Mouse (Mus musculus) retina, postnatal 1 day (tissue): ENCODE data around the gene Heatr9.
A peak's percentile ranks its signal among the peaks of the same experiment; 100 is the strongest.

Experiments used
- DNase-seq: peaks from one replicate; pipeline ENCODE4 v3.0.0-alpha.2; 2012

The Heatr9 gene

GRCm38 (mm10) chr11:83530360-83530759, 8.4 kb upstream of the Heatr9 start, which contains the start of gene Ccl5:
TSS of gene Ccl5 (minus strand) at chr11:83530518.
- no peak for DNase-seq

- no peak for DNase-seq
Observed at GRCm38 (mm10) chr11:83529024-83529423, 7.0 kb upstream of the Heatr9 start.

- no peak for DNase-seq
Observed at GRCm38 (mm10) chr11:83518371-83518770, 3.6 kb downstream of the Heatr9 start.

- DNase-seq, result no peak
Observed at GRCm38 (mm10) chr11:83517153-83517552, 4.8 kb downstream of the Heatr9 start.

DNA sequence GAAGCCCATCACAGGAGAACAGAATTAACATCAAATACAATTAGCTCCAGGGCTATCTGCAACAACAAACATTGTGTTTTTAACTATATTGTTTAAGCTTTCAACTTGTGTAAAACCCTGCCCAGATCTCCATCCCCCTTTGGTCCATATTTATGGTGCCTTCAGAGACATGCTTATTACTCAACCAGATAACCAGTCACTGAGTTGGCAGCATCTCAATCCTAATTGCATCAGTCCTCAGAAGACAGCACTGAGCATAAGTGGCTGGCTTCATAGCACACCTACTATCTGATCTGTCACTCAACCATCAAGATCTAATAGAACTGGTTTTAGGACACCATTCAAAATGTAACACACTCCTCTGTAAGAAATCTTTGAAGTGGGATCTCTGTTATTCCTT, 12.5 kb downstream of the Heatr9 start:
- DNase-seq, result no peak

DNA sequence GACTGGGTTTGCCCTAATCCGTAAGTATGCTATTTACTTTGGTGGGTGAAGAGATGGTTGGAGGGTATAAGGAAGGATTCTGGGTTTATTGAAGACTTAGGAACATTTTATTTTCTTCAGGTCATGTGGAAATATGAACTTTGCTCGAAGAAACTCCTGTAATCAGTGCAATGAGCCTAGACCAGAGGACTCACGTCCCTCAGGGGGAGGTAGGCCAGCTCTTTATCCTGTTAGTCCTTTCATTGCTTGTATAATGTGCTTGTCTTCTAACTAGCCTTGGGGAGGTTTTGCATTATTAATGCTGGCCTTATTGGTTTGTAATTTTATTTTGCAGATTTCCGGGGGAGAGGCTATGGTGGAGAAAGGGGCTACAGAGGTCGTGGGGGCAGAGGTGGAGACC, 17.7 kb downstream of the Heatr9 start:
- no peak for DNase-seq

DNA sequence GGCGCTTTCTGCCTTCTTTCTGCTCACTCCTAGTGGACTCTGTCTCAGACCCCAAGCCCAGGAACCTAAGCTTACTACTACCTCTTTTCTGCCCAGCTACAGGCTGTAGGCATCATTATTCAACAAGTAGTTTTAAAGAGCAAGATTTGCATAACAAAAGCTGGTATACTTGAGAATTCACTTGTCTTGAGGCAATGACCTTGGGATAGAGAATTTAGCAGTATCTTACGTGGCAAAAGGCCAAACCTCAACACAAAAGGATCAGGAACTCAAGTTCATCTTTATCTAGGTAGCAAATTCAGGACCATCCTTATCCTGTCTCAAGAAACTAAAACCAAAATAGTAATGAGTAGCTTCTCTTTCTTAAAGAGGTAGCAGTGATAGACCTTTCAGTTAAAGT, 26.4 kb downstream of the Heatr9 start:
- DNase-seq, result no peak

- no peak for DNase-seq
Observed at GRCm38 (mm10) chr11:83491488-83491887, 30.5 kb downstream of the Heatr9 start.

- no peak for DNase-seq
Observed at GRCm38 (mm10) chr11:83473235-83474016, 48.5 kb downstream of the Heatr9 start.

DNA sequence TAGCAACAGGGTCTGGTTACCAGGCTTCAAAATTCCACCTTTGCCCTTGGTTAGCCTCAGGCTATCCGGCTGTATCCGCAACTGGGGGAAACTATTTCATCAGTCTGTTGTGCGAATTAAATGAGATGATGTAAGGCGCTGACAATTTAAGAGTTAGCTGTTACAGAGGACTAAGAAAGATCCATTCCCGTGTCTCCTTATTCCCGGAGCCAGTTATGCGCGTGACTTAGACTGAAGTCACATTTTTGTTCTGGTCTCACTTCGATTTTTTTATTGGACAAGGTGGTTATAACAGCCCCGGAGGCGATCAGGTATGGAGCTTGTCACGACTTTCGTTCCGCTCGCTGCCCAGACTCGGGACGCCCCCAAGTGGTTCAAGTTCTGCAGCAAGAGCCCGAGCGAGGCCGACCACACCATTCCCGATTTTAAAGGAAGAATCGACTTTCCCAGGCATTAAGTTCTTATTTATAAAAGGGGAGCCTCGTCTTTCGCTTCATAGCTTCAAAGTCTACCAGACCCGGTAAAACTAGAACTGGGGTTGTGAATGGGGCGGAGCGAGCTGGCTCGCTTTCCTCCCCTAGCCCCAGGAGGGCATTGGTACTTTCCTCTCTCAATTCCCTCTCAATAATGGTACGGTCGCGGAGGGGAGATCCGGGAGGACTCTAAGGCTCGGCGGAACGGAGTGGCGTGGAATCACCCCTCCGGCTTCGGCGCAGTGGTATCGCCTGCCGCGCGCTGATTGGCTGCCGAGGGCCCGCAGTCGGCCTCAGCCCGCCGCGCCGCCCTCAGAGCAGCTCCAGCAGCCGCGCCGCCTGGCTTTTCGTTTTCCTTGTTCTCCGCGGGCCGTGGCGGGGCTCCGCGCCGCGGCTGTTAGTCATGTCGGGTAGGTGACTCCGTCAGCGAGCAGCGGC, 49.4 kb downstream of the Heatr9 start, which contains the start of gene Taf15:
Gene Taf15, plus strand, starts transcription at position 763 of the 911 bp plus-strand sequence.
- peak; percentile 100 for DNase-seq

DNA sequence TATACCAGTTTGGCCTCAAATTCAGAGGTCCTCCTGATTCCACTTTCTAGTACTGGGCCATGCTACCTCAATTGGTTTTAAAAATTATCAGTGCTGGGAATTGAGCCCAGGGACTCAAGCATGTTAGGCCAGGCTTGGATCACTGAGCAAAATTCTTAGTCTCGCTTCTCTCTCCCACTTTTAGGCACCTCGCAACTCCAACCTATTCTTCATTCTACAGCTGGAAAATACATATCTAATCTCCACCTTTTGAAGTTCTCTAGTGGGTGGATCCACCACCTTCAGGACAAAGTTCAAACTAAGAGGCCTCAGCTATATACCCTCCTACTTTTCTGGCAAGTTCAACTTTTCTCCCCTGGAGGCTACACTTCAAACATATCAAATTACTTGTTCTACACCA, 50.2 kb downstream of the Heatr9 start:
- no peak for DNase-seq

DNA sequence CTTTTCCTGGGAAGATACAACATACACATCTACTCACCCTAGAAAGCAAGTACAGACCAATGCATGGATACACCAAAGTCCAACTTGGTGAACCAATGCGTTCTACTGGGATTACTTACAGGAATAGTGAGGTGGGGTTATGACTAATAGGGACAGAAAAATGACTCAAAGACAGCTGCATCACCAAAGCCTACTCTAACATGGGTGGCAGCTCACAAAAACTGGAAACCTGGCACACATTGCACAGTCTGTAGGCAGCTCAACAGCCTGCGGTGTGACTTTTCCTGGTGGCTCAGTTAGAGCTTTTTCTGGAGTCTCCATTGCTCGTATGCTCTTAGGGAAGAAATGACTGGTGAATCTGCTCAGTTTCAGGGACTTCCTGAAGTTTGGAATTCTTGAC, 53.2 kb downstream of the Heatr9 start:
- DNase-seq, result no peak

GRCm38 (mm10) chr11:83467120-83467652, 54.8 kb downstream of the Heatr9 start:
- no peak for DNase-seq

GRCm38 (mm10) chr11:83465976-83466375, 56.0 kb downstream of the Heatr9 start:
- DNase-seq, result no peak

DNA sequence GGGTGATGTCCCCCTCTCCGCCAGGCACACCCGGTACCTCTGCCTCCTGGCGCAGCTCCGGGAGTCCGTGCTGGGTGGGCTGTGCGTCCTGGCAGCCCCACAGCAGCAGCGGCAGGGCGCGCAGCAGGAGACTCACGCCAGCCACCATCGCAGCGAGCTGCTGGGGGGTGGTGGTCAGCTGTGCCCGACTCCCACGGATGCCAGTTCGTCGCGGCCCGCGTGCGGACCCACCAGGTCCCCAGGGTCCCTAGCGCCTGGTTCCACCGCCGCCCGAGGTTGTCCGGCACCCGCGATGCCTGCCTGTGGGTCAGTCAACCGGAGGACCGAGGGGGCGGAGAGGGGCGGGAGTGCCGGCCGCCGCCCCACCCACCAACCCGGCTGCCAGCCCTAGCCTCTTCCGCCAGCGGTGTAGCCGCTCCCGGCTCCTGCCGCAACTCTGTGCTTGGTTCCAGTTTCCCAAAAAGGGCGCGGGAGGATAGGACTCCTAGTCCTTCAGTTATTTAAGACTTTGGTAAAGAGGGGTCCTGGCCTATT, 59.2 kb downstream of the Heatr9 start, which contains the start of gene Mmp28:
Gene Mmp28, minus strand, starts transcription at position 361 of the 534 bp plus-strand sequence.
- DNase-seq, result peak; percentile 68
